Mouse (Mus musculus): ENCODE measurements around the gene Npb.

Npb gene

GRCm38 (mm10) chr11:120633520-120634343, 25.5 kb downstream of the Npb start, which contains the start of gene Mafg:
Gene Mafg, minus strand, starts transcription at chr11:120633600.
- DNase-seq = peak; percentile 95

- DNase-seq = no peak
These were observed 26.5 kb downstream of the Npb start for GRCm38 (mm10) chr11:120634810-120635209.

- no peak for DNase-seq
These were observed 33.0 kb downstream of the Npb start for GRCm38 (mm10) chr11:120641255-120641654.

GRCm38 (mm10) chr11:120641869-120642268, 33.6 kb downstream of the Npb start:
- no peak for DNase-seq

GRCm38 (mm10) chr11:120642939-120643600, 34.8 kb downstream of the Npb start:
- no peak for DNase-seq

- DNase-seq = peak; percentile 89 to 94
These were observed 35.3 kb downstream of the Npb start, which contains the start of gene Pycr1 for GRCm38 (mm10) chr11:120643601-120643987. Gene Pycr1, minus strand, starts transcription at chr11:120643769.

- no peak for DNase-seq
These were observed 39.0 kb downstream of the Npb start for GRCm38 (mm10) chr11:120647047-120647830.

- no peak for DNase-seq
These were observed 39.8 kb downstream of the Npb start, which contains the start of gene Myadml2 for GRCm38 (mm10) chr11:120648001-120648476. Gene Myadml2, minus strand, starts transcription at chr11:120648158.

GRCm38 (mm10) chr11:120651872-120652271, 43.6 kb downstream of the Npb start:
- no peak for DNase-seq

GRCm38 (mm10) chr11:120654741-120655140, 46.5 kb downstream of the Npb start:
- DNase-seq = peak in 1 of 2 experiments; percentile 33

GRCm38 (mm10) chr11:120657301-120657700, 49.0 kb downstream of the Npb start:
- peak; percentile 65 to 77 for DNase-seq
